Mouse (Mus musculus) adrenal gland, postnatal 10 days (tissue): ENCODE results near the gene Nlrp10. TPM values are rescaled to one million over a fixed set of nuclear protein-coding genes. Genes with fewer than 3 reads are reported as not detected.

Source experiments
- DNase-seq: peaks from one replicate; pipeline ENCODE4 v3.0.0; 2021; ENCODE audit warnings: mixed read lengths
- long read RNA-seq, 2 experiments: library from polyadenylated mRNA; stranded (forward); transcript quantifications; one replicate each; pipeline ENCODE4 v2.0.0; 2021
- total RNA-seq, 2 experiments: library from RNA; stranded (reverse); gene quantifications; 2 replicates each; pipeline ENCODE4 v1.2.3; 2021

Gene Nlrp10
- under 1 TPM; 0.24 to 0.33 TPM for total RNA-seq
- long read RNA-seq, experiment 1, result 0 reads
- long read RNA-seq, experiment 2, partial matches to known transcripts, result 0 of 1 reads
- long read RNA-seq, experiment 2, other reads (novel, unspliced or antisense), result 1 of 1 reads

DNA sequence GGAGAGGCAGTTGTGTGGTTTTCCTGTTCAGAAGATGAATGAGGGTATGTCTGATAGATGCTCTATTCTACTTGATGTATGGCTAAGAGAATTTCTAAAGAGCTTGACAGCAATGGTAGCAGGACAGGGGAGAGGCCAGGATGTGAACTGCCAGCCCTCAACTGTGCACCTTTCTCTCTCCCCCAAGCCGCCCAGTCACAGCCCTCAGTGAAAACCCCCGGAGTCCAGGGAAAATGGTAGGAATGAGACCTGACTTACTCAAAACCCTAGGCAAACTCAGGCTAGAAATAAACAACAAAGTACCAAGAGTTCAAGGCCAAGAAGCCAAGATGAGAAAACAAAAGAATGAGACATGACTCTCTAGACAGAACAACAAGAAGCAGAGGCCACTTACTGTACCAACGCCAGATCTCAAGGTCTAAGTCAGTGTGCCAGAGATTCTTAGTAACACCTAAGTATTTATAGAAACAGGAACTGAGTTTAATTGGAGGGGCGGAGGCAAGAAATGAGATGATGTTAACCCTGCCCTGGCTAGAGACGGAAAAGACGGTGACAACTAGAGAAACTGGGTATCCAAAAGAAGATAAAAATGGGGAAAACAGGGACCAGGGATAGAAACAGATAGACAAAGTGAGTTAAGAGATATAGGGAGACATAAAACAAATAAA is at the start of gene Nlrp10:
Gene Nlrp10 (minus strand): TSS at position 453 of the 668 bp plus-strand sequence.
- no peak for DNase-seq

DNA sequence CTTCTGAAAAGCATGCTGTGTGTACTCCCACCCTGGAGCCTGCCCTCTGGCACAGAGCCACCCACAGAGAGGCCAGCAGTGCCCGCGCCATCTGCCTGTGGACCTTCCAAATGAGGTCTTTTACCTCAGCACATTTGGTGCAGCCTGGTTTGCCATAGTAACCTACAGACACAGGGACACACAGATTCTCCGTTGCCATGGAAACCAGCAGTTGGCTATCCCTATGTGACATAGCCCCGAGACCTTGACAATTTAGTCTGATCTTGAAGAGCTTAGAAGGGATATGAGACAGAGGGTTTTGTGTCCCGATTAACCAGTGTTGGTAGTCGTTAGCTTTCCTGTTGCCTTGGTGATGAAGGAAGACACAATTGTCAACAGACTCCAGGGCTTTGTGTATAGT is 42.3 kb upstream of the Nlrp10 start:
- DNase-seq, result peak; percentile 48

DNA sequence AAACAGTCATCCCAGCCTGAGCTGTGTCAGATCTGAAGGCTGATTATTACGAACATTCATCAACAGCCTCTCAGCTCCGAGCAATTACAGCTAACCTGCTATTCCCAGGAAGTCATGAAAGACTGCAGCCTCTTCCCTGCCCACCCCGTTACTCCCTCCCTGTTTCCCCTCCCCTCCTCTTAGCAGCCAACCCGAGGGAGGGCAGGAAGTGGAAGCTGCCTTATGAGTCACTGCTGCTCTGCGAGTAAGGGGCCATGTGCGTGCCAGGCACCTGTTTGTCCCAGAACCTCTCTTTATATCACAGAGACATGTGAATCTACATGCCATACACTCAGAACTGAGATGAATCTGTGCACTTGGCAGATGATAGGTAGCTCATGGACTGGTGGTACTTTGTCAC is 38.2 kb upstream of the Nlrp10 start:
- peak; percentile 43 for DNase-seq

DNA sequence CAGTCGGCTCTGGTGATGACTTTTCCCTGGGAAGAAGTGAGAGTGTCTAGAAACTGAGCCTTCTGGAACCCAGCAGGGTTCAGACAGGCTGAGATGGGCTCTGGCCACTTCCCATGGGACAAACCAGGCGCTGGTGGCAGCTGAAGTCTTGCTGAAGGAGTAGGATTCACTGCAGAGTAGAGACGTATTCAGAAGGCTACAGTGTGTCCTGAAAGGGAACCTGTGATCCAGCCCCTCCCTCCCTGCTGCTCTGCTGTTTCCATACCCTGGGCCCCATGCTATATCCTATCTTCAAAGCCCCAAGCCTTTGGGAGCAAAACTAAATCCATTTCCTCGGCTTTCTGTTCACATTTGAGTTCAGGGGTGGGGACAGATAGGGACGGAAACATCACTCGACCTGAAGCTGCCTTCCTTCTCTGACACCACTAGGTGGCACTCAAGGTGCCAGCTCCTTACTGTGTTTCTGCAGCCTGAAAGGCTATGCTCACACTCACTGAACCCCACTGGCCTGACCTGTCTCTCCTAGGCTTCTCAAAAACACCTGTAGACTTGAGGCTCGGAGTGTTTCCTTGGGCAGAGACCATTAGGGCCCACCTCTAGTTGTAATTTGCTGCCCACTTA is 36.9 kb upstream of the Nlrp10 start:
- DNase-seq, result peak; percentile 67

DNA sequence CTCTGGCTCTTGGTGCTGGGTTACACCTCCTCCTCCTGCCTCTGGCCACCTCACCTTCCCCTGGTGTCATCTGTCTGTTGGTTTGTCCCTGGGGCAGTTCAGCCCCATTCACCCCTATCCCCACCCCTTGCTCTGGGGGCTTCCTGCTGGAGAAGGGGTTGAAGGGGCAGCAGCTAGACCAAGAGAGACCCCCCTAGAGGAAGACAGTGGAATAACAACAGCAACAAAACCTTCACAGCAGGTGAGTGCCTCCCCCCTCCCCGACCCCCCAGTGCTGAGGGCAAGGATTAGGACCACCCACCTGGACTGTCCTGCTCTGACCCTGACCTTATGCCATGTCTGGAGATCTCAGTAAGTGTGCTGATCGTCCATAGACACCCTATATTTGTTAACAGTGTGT is 36.0 kb upstream of the Nlrp10 start:
- DNase-seq, result no peak

DNA sequence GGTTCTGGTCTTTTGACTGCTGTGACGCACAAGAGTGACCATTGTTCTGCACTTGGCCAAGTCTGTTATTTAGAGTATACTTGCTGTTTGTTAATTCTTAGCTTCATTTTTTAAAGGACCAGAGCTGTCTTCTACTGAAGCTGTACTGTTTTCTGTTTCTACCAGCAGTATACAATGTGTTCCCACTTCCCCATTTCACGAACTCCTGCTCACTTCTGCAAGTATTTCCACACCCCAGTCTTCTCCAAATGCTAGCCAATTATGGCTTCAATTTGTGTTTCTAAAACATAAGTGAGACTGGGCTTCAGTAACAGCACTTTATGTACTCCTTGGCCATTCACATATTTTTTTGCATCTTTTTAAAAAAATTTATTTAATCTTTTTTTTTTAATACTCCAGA is 27.8 kb upstream of the Nlrp10 start:
- DNase-seq, result no peak

DNA sequence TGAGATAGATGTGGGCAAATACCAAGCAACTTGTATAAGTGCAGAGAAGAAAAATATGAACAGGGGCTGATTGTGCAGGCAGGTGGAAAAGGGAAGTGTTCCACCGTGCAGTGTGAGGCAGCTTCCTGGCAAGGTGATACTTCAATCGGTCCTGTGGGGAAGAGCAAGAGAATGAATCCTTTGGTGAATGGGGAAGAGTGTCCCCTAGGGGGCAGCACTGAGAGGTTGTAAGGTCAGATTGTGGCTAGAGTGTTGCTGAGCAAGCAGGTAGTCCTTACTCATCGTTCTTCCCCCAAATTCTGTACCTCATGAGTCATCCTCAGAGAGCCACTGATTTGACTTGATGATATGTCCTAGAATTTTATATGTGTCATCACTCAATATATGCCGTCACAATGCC is 24.2 kb upstream of the Nlrp10 start:
- DNase-seq, result peak; percentile 44

DNA sequence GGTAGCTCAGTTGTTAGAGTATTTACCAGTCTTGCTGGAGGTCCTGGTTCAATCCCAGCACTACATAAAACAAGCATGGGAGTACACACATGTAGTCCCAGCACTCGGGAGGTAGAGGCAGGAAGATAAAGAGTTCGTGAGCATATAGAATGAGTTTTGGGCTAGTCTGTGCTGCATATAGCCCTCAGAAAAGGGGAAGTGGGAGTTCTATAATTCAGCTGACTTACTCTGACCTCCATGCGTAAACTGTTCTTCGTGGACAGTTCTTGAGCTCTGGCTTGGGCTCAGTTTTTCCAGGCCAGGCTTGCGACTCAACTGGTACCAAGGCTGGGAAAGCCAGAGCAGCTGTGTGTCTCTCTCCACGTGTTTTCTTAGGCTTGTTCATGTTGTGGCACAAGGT is 22.8 kb upstream of the Nlrp10 start:
- DNase-seq, result no peak

DNA sequence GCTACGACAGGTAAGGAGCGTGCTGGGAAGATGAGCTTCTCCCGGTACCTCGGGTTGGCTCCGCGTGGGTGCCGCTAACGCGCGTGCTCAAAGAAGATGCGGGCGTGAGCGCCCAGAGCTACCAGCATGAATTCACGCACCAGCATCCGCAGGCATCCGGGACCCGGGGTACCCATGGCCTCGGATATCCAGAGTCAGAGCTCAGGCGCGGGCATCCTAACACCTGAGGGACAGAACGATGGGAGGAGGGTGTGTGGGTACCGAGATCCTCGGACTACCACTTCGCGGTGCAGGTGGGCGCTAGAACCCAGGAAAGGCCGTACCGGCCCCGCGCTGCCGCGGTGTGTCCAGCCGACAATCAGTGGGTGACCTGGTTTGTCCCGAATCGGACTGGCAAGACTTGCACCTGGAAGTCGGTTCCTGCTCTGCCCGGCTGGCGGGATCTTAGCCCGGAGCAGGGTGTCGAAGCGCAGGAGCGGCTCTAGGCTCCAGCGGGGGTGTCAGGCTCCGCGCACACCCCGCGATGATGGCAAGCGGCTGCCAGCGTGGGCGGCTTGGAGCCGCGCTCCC is 20.9 kb upstream of the Nlrp10 start:
- no peak for DNase-seq

DNA sequence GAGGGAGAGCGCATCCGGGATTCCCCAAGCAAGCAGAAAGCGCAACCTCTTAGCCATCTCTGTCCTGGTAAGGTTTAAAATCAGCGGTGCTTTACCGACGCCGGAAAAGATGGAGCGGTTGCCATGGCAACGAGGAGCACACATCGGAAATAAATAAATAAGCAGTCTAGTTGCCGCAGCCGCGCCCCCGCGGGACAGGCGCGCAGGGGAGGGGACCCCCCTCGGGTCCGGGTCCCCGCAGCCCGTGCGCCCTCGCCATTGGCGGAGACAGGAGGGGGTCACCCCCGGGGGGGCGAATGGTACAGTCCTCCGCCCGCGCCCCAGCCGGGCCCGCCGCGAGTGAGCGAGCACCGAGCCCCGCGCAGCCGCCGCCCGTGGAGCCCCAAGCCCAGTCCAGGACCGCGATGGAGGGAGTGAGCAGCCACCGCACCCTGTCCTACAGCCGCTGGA is 20.4 kb upstream of the Nlrp10 start, which contains the start of gene Tub:
Gene Tub (plus strand): TSS at position 27 of the 450 bp plus-strand sequence.
- peak; percentile 54 for DNase-seq

DNA sequence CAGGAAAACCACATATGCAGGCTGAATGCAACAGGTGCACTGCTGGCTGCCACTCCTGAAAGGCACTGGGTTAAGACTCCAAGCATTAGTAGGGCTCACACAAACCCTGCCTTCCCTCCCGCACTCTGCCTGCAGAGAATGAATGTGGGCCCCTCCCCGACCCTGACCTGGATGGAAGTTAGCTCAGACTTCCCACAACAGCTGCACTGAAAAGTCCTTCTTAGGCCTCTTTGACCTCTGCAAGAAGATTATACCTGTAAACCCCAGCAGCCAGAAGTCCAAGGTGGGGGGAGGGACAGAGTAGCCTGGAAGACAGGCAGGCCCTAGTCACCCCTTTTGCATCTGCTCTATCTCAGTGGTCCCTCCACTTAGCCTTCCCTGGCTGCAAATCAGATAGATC is 19.3 kb upstream of the Nlrp10 start:
- DNase-seq, result no peak

DNA sequence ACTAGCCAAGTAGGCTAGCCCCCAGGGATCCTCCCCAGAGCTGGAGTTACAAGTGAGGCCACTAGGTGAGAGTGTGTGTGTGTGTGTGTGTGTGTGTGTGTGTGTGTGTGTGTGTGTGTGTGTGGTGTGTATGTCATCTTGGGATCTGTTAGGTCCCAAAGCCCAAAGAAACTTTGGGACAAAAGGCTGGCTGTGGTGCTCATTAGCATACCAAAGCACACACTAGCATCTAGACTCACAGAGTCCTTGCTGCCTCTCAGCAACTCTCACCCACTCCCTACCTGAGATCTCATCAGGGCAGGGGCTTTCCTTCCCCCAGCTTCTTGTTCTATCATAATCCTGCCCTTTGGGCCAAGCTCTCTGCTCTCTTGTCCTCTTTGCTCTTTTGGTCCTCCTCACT is 18.6 kb upstream of the Nlrp10 start:
- DNase-seq, result no peak

DNA sequence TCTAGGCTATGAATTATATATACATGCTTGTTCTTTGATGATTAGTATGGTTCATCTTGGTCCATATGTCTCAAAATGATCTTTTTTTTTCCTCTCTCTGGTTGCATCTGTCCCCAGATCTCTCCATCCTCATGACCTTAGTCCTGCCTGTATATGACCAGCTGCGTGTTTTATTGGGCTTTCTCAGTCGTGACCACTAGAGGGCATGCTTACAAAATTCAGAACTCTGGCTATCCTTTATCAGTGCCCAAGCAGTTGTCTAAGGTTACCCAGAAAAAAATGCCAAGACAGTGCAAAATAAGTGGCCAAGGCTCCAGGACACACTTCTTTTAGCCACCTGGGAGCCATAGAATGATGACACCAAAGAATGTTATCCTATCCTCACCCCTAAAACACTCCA is 14.0 kb upstream of the Nlrp10 start:
- DNase-seq, result peak; percentile 52

DNA sequence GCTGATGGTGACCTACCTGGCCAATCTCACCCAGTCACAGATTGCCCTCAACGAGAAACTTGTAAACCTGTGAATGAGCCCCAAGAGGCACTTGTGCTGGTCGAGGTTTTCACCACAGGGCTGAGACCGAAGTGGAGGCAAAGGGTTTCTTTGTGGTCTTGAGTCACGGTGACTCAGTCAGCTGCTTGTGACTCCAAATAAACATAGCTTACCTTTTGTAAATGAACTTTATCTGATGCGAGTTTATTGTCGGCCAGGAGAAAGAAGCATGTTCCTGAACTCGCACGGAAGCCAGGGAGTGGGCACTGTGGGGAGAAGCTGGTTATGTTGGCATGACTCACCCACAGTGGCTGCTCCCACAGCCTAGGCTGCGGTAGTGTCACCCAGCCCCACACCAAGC is 11.5 kb upstream of the Nlrp10 start:
- no peak for DNase-seq

DNA sequence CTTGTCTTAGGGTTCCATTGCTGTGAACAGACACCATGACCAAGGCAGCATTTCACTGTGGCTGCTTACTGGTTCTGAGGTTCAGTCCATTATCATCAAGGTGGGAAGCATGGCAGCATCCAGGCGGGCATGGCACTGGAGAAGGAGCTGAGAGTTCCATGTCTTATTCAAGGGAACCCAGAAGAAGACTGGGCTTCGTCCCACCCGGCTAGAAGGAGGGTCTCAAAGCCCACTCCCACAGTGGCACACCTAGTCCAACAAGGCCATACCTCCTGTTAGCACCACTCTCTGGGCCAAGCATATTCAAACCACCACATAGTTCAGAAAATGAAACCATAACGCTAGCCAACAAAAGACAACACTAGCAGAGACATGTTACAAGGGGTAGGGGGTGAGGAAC is 6.6 kb upstream of the Nlrp10 start:
- DNase-seq, result no peak

DNA sequence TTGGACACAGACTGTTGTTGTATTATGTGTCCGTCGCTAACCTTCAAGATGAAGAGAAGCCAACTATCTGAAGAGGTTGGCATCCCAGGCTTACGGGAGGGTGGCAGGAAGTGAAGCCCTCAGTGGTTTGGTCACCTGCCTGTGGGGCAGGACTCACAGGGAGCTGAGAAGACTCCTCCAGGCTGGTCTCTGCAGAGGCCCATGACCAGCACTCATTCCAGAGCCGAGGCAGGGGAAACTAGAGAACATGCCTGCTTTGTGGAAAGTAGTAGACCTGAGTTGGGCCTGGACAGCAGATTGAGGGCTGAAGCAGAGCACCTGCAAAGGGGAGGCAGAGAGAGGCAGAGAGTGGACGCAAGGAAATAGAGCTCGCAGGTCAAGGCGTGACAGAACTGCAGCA is 5.4 kb upstream of the Nlrp10 start:
- no peak for DNase-seq

DNA sequence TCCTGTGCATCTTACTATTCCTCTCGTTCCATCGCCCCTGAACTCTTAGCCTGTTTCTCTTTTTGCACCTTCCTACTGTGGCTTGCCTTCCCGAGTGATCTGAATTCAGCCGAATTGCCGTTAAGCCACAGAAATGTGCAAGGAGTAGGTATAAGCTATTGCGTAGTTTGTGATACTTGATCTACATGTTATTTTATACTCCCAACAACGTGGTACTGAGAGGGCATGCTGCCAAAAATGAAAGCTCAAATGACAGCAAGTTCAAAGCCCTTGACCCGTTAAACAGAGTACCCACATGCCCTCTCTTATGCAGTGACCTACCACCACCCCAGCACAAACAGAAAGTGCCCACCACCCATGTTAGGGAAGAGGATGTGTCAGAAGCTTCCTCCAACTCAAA is 4.9 kb upstream of the Nlrp10 start:
- peak; percentile 24 for DNase-seq

DNA sequence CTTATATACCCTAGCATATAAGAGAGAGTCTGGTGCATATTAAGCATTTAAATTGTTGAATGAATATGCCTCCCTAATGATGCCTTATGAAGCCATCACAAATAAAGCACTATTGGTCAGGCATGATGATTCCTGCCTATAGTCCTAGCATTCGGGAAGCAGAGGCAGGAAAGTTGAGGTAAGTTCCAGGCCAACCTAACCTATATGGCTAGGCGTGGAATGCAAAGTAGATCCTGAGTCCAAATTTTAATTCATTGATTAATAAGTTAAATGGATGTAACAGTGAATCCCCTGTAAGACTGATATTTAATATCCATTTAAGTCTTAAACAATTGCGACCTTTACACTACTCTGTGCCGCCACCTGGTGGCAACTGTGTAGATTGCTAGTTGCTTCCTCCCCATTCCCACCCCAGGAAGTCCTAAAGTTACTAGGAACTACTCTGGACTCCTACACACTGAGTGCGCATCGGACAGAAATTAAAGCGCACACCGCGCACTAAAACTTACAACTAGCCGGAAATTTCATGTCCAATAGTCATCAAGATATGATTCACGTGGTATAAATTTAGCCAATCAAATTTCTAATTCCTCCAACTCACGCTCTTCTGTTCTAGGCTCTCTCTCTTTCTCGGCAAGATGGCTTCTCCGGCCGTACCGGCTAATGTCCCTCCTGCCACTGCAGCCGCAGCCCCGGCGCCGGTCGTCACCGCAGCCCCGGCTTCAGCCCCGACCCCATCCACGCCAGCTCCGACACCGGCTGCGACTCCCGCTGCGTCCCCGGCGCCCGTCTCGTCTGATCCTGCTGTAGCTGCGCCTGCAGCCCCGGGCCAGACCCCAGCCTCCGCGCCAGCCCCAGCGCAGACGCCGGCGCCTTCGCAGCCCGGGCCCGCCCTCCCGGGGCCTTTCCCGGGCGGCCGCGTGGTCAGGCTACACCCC is 4.1 kb upstream of the Nlrp10 start, which contains the start of gene Eif3f:
Gene Eif3f (plus strand): TSS at position 624 of the 938 bp plus-strand sequence.
- DNase-seq, result peak; percentile 93

DNA sequence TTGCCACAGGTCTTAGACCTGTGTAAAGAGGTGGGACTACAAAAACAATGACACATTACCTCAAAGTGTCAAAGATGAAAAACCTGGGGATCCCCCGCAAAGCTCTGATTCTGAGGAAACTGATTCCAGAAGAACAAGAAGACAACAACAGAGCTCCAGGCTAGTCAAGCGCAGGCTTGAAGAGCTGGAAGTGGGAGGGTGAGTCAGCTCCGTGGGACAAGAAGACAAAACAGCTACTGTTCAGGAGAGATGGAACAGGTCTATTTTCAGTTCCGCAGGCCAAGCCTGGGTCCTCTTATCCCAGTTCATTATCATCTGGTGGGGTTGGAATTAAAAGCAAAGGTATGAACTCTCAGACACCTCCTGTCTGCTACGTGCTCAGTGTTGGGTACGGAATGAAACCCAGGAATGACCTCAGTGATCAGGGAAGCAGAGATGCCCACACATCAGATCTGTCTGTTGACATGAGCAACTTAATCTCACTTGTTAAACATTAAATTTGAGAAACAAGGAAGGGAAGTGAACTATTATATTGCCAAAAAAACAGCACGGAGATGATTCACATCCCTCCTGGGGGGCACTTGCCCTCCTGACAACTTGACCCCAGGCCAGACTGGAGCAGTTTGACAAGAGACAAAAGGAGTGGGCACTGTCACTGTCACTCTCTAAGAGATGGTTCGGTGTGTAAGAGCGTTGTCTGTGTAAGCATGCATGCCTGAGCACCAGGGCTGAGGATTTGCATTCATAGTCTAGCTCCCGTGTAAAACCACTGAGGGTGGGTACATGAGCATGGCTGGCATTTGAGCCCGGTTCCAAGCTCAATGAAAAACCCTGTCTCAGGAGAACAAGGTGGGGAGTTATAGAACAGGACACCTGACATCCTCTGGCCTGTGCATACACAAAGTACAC is 1.4 kb downstream of the Nlrp10 start:
- DNase-seq, result no peak

DNA sequence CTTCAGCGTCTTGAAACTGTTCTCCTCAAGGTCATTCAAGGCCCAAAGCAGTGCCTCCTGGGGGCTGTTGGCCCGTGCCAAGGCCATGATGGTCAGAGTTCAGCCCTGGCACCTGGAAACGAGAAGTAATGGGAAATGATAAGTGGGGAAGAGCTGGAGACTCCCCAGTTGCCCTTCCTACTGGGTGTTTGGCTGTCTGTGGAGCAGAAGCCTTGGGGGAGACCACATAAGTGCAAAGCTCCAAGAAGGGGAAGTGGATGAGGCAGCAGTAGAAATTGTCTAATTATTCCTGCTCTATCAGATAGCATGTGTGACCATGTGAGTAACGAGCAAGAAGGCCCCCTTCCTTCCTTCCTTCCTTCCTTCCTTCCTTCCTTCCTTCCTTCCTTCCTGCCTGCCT is 2.9 kb downstream of the Nlrp10 start:
- no peak for DNase-seq

DNA sequence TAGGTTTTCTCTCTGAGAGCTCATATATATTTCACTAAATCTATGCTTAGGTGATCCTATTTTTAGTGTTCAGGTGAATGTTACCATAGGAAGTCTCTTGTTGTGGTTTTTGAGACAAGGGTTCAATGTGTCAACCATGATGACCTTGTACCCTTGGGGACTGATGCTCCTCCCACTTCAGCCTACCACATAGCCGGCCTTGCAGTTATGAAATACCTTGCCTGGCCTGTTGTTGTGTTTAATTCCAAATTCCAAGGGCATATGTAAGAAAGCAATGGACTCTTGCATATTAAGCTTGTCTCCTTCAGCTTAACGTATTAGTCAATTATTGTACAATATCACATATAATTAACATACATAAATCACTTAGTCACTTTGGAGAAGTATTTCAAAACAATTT is 26.0 kb downstream of the Nlrp10 start:
- no peak for DNase-seq
